Mouse (Mus musculus): Measurements from ENCODE around the gene Fosl1.
"Not testable (repeated sequence)": the region's sequence is repeated elsewhere in the genome, so short reads cannot be mapped to it uniquely, and the experiment has no call there.

Gene Fosl1

DNA sequence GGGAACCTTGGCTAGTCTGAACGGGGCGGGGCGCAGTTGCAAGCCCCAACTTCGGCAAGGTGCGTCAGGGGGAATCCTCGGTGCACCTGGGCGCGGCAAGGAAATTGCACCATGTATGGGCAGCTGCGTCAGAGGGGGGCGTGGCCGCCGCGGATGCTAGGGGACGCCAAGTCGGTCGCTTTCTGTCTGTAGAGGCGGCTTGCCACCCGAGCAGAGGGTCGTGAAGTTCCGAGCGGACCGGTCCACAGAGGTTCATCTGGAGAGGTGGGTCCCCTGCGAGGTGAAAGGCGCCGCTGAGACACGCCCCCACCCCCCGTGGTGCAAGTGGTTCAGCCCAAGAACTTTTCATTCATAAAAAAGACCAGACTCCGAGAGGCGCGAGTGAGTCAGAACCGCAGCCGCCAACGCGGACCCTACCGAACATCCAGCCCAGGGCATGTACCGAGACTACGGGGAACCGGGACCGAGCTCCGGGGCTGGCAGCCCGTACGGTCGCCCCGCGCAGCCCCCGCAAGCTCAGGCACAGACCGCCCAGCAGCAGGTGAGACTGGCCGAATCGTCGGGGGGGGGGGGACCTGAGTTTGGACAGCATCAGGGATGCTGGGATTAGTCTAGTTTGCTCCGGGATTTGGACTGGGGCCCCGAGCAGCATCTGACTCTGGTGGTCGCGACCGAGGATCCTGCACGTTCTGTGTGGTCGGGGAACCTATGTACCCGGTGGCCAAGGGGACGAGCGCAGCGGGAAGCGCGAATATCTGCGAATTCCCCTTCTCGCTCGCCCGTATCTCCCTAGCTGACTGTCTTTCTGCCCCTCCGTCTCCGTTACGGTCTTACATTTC is at the start of gene Fosl1:
Gene Fosl1 (plus strand): TSS at position 33 of the 839 bp plus-strand sequence.
- no peak for DNase-seq

DNA sequence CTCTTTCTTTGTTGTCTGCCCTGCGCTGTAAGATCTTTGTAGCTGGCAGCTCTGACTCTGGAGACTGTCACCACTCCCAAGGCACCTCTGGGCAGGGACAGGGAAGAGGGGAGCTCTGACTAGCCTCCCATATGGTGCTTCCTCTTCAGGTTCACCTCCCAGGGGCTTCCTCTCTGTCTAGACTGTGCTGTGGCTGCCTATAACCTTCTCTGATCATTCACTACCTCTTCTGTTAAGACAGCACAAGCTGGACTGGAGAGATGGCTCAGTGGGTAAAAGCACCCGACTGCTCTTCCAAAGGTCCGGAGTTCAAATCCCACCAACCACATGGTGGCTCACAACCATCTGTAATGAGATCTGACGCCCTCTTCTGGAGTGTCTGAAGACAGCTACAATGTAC is 46.3 kb upstream of the Fosl1 start:
- DNase-seq: not testable (repeated sequence)

DNA sequence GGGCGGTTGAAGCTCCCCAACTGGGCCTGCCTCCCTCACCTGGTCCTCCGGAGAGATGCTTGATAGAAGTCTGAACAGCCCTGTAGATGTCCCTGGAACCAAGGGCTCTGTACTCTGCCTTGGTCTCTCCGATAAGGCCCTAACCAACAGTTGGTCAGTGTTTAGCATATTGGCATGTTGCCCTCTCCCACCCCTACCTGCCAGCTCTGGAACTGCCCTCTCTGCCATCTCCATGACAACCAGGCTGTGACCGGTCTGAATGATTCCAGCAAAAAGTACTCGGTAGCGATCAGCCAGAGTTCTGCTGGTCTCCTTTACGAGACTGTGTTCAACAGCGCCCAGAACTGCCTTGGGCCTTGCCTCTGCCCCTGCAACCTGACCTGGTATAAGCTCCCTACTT is 45.1 kb upstream of the Fosl1 start, which contains the start of gene Tsga10ip:
Gene Tsga10ip (minus strand): TSS at position 234 of the 400 bp plus-strand sequence.
- DNase-seq: peak; percentile 49

DNA sequence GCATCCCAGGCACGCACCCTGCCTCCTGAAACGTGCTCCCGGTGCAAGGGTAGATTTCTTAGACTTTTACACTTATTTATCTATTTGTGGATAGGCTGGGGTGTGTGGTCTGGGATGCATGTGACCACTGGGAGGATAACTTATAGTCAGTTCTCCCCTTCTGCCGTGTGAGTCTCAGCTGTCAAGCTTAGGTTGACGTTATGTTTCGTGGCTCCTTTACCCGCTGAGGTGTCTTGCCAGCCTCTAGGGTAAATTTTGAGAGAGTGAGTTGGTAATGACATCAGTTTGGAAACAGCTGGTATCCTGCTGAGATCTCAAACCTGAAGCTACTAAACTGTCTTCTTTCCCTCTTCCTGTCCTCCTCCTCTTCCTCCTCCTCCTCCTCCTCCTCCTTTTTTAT is 41.4 kb upstream of the Fosl1 start:
- no peak for DNase-seq

DNA sequence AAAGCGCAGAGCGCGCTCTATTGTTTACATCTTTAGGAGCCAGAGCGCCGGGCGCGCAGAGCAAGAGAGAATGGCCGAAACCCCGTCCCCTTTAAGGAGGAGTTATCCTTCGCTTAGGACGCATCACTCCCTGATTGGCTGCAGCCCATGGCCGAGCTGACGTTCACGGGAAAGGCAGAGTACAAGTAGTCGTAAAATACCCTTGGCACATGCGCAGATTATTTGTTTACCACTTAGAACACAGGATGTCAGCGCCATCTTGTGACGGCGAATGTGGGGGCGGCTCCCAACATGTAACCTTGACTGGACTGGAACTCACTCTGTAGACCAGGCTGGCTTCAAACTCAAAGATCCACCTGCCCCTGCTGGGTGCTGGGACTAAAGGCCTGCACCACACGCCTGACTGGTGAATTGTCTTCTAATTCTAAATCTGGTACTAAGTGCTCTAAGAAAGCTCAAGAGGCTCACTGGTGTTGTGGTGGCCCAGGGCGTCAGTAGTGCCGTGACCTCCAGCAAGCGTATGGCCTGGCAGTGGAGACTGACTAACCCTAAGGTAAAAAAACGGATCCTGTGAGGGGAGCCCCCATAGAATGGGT is 40.7 kb upstream of the Fosl1 start:
- DNase-seq: peak; percentile 82

DNA sequence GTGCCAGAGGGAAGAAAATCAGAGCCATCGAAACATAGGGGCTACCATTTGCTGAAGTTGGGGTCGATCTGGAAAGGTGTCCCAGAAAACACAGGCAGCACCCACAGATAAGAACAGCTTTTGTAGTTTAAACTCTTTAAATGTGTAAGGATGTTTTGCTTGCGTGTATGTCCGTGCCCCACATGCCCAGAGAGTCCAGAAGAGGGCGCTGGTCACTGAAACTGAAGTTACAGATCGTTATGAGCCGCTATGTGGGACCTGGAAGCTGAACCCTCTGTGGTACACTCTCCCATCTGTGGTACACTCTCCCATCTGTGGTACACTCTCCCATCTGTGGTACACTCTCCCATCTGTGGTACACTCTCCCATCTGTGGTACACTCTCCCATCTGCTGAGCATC is 40.2 kb upstream of the Fosl1 start:
- peak; percentile 87 for DNase-seq

DNA sequence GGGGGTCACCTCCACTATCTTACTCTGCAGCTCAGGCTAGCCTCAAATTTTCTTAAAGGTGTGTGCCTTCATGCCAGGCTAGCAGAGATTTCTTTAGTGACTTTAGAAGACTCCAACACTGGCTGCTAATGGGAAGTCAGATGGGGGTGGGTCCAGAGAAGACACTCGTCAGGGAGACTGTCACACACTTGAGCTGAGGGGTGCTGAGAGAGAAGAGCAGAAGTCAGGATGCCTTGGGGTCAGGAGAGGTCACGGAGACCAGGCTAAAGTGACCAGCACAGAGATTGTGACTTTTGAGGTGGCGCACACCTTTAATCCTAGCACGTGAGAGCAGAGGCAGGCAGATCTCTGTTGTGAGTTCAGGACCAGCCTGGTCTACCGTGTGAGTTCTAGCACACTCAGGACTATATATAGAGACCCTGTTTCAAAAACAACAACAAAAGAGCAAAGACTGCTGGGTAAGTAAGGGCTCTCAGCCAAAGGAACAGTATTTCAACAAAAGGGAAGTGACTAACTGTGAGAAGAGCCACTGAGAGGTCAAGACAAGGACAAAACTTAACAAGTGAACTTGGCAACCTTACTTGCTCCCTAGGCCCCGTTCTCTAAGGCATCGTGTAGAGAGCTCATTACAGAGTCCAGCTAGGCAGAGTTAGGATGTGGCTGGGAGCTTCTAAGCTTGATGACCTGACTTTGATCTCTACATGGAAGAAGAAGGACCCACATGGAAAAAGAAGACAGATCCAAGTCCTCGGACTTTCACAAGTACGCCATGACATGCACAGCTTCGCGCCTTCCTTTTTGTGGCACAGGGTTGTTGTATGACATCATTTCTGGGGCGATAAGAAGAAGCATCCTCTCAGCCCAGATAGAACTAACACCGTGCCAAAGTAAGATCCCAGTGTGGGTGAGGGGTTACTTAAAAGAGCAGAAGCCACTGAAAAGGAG is 39.0 kb upstream of the Fosl1 start:
- DNase-seq: no peak

DNA sequence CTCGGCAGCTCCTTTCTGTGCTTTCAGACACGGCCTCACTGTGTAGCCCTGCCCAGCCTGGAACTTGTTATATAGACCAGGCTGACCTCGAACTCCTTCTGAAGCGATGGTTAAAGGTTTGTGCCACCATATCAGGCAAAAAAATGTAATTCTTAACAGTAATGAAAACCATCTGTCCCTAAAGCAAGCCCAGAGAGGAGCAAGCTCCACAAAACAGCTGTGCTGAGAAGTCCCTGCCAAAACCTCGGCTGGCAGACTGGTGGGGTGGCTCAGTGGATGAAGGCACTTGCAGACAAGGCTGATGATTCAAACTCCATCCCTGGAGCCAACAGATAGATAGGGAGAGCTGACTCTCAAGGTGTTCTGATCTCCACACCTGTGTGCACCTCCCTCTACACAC is 38.3 kb upstream of the Fosl1 start:
- no peak for DNase-seq

DNA sequence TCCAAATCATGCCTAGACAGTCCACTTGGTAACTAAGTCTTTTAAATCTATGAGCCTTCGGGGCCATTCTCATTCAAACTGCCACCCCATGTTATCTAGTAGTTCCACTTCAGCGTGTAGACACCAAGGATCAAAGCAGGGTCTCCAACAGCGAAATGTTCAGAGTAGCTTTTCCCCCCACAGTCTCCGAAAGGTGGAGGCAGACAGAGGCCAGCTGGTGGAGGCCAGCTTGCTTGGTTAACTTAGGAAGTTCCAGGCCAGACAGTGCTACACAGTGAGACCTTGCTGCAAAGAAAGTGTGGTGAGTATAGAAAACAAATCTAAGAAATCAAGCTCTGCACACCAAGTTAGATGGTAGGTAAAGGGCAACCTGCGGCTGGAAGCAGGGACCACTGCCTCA is 36.7 kb upstream of the Fosl1 start:
- DNase-seq: no peak

DNA sequence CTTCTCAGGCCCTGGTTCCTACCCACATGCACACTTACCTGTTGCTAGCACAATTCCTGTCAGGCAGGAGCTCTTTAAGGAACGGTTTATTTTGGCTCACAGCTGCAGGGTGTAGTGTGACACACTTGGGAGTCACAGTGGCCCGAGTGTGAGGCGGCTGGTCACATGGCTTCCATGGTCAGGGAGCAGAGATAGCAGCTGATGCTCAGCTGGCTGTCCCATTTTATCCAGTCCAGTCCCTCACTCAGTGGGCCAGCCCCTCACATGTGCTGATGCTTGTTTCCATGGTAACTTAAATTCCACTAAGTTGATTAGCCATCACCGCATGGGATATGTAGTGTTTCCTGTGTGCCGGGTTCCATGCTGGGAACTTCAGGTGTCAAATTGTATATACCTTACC is 35.4 kb upstream of the Fosl1 start:
- no peak for DNase-seq

DNA sequence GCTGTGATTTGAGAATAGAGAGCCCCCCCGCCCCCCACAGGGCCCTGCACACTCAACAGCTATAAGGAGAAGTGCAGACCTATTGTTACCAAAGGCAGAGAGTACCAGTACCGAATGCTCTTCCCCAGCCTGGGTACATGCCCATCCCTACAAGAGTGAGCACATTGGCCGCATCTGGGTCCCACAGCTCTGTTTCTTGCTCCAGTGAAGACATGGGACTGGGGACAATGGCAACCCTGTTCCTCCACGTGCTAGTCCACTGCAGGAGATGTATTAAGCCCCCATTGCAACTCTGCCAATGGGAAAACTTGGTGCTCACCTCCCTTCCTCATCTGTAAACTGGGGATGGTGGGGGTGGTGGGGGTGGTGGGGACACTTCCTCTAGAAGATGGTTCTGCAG is 33.5 kb upstream of the Fosl1 start:
- no peak for DNase-seq

DNA sequence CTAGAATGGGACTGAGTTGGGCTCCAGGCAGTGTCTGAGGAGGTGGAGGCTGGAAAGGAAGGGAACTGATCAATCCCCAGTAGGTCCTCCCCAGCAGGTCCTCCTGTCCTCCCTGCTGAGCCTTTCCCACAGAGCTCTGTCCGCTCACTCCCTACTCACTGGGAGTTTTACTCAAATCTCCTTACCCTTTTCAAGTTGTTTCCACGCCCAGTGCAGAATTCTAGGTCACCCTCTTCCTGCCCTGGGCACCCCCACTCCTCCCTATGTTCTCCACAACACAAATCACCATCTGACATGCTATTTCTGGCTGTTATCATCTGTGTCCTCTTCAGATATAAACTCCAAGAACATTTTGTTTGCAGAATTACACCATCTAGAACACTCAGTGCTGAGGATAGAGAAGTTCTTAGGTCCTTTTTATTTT is 32.8 kb upstream of the Fosl1 start:
- DNase-seq: no peak

DNA sequence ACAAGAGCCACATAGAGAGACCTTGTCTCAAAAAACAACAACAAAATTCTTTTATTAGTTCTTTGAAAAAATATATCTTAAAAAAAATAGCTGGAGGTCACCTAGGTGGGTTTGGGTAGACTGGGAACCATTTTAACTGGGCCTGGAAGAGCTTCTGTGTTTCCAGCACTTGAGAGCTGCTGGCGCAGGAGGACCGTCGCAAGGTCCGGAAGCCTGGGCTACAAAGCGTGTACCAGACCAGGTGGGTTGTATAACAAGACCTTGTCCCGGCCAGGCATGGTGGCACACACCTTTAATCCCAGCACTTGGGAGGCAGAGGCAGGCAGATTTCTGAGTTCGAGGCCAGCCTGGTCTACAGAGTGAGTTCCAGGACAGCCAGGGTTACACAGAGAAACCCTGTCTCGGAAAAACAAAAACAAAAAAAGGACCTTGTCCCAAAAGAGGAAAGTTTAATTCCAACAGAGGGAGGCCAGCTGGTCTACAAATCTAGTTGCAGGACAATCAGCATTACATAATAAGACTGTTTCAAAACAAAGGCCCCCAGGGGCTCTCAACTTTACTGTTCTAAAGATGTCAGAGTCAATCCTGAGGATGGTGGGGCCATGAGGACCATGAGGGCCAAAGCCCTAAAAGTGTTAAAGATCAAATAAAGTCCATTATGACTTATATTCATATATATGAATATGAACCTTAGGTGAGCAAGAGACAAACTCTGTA is 28.4 kb upstream of the Fosl1 start:
- no peak for DNase-seq

DNA sequence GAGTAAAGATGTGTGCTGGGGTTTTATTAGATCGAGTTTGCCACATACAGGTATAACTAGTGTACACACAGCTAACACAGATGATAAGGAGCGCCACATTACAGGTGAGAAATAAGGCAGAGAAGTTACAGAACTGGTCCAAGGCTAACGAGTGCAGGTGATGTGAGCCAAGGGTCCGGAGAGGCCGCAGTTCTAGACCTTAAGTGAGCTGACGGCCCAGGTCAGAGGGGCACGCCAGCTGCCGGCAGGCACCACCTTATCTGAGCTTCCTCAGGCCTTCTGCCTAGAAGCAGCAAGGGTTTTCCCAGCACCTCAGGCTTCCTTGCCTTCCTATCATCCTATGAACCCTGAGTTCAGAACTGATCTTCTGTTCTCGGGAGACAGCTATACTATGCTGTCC is 27.7 kb upstream of the Fosl1 start:
- DNase-seq: no peak

DNA sequence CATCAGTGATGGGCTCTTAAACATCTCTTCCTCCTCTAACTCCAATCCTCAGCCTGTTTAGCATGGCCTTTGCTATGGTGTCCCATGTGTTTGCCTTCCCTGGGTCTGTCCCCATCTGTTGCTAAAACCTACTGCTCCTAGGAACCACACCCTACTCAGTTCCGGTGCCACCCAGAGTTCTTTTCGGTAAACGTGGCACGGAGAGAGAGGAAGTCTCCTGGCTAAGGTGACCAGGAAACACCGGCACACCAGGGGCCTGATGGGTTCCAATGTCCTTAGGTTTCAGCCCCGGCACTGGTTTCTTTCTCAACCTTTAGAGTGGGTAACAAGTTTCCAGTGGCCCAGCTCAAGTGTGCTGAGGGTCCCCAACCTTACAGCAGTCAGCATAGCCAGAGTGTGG is 26.8 kb upstream of the Fosl1 start:
- DNase-seq: no peak

DNA sequence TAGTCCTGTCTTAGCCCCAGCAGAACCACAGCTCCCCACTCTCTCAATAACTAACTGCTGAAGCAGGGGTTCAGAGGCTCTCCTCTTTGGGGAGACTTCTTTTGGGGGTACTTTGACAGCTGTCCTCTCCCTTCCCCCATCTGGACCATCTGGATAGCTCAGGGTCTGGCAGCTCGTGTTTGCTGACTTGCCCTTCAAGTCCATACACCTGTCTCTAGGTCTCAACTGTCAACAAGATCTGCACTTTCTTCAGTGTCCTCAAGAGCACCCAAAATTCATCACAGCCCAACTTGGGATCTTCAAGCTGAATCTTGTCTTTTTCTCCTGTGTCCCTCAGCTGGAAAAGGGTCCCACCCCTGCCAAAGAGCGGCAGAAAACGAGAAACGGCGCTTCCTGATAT is 25.6 kb upstream of the Fosl1 start:
- DNase-seq: no peak

DNA sequence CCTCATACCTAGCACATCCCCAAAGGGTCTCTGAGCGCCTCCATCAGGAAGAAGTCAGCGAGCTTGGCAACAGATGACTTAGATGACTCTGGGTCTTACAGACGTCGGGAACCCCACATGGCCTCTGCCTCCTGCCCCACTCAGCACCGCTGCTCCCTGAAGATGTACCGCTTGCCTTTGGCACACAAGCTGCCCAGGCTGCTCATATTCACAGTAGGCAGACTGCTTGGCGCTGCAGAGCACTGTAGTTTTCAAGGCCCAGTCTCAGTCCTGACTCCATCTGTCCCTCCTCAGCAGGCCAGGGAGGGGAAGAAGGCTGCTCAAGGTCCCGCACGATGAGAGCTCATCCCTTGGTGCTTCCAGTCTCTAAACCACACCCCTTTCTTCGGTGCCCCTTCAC is 25.1 kb upstream of the Fosl1 start:
- DNase-seq: peak; percentile 63

DNA sequence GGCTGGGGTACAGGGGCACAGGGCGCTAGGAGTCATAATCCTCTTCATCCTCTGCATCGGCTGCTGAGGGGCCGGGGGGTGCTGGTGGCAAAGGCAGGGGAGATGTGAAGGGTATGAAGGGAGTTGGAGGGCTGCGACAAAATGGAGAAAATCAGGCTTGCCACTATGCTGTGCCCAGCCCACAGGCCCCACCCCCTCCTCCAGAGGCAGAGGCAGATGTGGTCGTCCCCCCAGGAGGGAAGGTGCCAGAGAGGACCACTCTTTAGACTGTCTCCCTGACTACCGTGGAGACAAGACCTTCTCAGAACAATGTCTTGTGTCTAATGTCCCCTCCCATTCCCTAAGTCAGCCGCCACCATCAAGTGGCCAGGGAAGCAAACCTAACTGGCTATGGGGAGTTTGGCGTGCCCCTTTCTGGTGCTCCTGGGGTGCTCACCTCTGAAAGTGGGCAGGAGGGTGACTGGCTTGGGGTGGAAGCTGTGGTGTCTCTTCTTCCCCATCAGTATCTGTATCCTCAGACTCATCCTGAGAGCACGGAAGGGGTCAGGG is 24.4 kb upstream of the Fosl1 start:
- no peak for DNase-seq

DNA sequence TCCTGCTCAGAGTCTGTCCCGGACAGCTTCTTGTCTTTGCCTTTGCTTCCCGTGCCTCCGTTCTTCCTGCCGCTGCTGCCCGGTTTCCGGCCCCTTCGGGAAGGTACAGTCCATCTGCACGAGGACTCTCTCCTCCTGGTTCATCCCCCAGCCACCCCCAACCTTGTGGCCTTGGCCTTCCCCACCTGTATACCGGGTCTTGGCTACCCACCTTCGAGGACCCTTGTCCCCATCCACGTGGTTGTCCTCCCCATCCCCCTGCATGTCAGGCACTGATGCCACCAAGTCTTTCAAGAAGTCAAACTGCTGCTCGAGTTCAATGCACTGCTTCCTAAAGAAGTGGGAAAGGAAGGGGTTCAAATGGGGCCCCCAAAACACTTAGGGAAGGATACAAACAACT is 23.8 kb upstream of the Fosl1 start:
- DNase-seq: peak; percentile 61

DNA sequence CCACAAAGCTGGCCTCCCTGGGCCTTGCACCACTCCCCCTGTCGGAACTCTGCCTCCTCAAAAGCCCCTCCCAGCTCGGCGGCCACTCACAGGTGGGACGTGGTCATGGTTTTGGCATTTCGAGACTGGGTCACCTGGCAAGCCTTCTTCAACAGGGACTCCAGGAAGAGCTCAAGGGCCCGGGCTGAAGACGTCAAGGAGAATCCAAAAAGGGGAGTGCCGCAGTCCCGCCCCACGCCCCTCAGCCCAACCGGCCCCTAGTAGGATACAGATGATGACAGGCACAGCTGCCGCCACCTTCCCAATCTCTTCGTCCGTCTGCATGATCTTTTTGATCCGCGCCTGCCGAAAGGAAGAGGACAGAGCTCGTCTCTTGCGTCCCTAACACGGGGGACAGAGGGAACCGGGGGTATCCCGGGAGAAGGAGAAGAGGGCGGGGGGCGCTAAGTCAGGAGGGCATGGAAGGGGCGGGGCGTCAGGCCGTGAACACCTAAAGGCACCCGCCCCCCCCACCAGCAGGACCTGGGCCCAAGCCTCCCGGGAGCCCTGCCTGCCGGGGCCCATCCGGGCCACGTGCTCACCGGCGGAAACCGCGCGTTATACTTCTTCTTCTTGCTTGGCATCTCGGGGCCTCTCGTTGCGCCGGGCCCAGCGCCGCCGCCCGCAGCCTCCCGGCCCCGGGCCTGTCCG is 23.1 kb upstream of the Fosl1 start:
- peak; percentile 82 for DNase-seq

Data from cerebellum, adult 9-10 months (tissue).